Mouse (Mus musculus) retina, embryonic 14.5 days (tissue): ENCODE data around the gene Orai2.
"Not testable (repeated sequence)": the region's sequence is repeated elsewhere in the genome, so short reads cannot be mapped to it uniquely, and the experiment has no call there.

Experiments
- DNase-seq: peaks from one replicate; pipeline ENCODE4 v3.0.0-alpha.2; 2015; ENCODE audit warnings: low spot score

The Orai2 gene

GRCm38 (mm10) chr5:136170512-136171362, at the start of gene Orai2:
Orai2 (minus strand) TSS chr5:136170713.
- DNase-seq: peak; percentile 87

DNA sequence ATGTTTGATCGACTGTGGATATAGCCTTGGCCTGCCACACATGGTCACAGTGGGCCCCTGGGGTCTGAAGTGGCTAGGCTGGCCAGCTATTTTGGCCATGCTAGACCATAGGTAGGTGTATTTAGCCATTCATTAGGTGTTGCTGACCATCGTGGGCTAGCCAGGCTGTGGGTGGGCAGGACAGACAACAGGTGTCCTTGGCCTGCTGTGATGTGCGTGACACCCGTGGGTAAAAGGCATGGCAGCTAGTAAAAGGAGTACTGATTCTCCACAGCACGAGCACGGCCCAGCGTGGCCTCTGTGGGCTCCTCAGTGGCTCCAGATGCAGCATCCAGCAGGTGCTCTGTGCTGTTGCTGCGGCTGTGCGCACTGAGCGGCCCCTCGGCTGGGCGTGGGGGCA, 48.1 kb upstream of the Orai2 start:
- no peak for DNase-seq

DNA sequence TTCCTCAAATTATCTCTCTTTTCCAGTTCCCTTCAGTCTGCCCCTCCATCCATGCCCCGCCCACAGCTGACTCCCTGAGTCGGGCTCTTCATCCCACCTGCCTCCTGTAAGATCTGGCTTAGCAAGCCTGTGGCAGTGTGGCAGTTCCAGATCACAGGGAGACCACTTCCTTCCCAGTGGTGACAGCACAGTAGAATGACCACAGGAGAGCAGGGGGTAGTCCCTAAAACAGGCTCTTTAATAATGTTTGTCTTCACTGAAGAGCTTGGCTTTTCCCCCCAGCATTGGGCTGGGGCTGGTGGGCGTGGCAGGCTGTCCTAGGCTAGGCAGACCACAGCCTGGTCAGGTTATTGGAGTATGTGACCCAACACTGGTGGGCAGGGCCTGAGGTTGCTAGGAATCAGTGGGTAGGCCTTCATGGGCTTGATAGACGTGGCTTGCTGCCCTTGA, 47.4 kb upstream of the Orai2 start:
- DNase-seq: no peak

DNA sequence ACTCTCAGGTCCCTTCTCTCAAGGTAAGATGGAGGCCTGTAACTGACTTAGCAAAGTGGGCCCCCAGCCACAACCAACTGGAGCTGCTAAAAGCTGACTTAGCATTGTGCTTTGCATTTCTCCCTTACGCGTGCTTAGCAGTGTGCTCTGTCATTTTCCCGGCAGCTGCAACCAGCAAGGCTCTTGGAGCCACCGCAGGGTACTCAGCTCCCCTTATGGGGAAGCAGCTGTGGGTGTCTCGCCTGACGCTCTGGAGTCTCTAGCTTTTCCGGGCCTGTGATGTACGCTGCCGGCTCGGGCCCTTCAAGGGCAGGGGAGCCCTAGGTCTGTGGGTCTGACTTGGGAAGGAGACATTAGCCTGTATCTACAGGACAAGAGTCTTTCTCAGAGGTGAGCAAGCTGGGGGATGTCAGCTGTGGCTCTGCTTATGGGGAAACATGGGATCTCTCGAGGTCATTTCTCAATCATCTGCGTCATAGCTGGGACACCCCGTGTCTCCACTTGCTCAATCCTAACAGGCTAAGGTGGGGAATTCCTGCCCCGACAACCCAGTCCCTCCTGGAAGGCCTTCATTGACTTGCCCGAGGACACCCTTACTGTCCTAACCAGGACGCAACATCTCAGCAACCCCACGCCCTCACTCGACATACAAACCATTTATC, 46.6 kb upstream of the Orai2 start:
- no peak for DNase-seq

- DNase-seq: no peak
These were observed 45.4 kb upstream of the Orai2 start for GRCm38 (mm10) chr5:136215958-136216357.

- DNase-seq: no peak
These were observed 44.7 kb upstream of the Orai2 start for GRCm38 (mm10) chr5:136215211-136215610.

GRCm38 (mm10) chr5:136213716-136214115, 43.2 kb upstream of the Orai2 start:
- no peak for DNase-seq

- DNase-seq: no peak
These were observed 42.2 kb upstream of the Orai2 start for GRCm38 (mm10) chr5:136212716-136213115.

GRCm38 (mm10) chr5:136211341-136212102, 41.0 kb upstream of the Orai2 start:
- not testable (repeated sequence) for DNase-seq

GRCm38 (mm10) chr5:136210549-136210948, 40.0 kb upstream of the Orai2 start:
- no peak for DNase-seq

GRCm38 (mm10) chr5:136201832-136202231, 31.3 kb upstream of the Orai2 start:
- peak; percentile 94 for DNase-seq

- peak; percentile 26 for DNase-seq
These were observed 29.0 kb upstream of the Orai2 start for GRCm38 (mm10) chr5:136199526-136199925.

- peak; percentile 99 for DNase-seq
These were observed 28.2 kb upstream of the Orai2 start, which contains the start of gene Prkrip1 for GRCm38 (mm10) chr5:136198474-136199391. Prkrip1 (minus strand) TSS chr5:136198963.

- no peak for DNase-seq
These were observed 21.4 kb upstream of the Orai2 start for GRCm38 (mm10) chr5:136191870-136192269.

DNA sequence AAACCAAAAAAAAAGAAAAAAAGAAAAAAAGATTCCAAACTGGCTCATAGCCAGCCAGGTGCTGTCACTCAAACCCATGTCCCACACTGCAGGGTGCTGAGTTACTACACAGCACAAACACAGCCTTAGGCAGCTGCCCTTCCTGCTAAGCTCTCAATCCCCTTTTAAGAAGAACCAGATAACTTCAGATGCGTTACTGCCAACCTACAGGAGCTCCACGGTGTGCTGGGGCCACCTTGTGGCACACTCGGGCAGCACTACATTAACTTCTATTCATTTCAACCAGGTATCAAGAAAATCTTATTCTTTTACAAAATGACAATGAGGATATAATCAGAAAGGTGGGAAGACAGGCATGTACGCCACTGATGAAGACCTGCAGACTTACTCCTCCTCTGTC, 16.2 kb upstream of the Orai2 start:
- DNase-seq: peak; percentile 71

GRCm38 (mm10) chr5:136183766-136184165, 13.3 kb upstream of the Orai2 start:
- DNase-seq: no peak

DNA sequence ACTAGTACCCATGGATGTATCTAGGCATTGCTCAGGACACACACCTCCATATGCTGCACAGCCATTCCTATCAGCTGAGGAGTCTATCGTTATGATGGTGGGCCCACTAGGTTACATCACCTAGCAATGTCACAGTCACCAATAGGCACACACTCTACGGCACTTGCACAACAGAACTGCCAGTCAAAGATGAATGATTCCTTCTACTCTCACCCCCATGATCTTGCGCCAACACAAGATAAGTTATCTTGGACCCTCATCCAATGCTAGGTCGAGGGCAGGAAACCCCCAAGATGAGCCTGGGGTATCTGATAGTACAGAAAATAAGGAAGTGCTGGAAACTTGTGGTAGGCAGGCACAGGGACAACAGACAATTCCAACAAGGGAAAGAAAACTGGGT, 12.3 kb upstream of the Orai2 start:
- no peak for DNase-seq

GRCm38 (mm10) chr5:136182049-136182448, 11.5 kb upstream of the Orai2 start:
- no peak for DNase-seq

DNA sequence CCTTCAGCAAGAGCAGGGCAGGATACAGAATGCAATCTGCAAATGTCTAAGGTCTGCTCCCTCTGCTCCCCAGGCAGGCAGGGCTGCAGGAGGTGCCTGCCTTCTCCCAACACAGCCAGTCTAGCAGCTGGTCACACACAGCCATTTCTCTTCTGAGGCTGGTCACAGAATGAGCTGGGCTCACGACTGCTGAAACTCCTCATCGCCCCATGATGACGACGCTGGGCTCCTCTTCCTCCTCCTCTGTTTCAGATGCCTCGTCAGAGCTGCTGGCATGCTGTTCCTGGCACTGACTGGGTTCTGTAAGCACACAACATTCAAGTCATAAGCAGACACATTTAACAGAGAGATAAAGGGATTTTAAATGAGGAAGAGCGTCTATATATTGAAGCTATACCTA, 10.7 kb upstream of the Orai2 start:
- no peak for DNase-seq

DNA sequence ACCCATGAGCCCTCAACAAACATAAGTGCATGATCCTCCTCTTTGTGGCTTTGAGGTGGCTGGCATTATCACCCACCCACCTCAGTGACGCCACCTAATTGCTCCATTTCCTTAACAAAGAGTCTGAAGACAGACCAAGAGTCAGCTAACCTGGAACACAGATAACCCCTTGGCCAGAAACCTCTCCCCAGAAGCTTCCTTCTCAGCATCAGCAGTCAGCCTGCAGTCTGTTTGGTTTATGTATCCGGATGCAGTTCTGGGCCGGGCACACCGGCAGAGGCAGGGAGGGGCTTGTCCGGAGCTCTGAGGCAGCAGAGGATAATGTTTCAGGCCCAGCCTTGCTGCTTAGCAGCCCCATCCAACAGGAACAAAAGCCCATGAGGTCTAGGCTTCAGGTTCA, 9.1 kb upstream of the Orai2 start:
- no peak for DNase-seq
